Mouse (Mus musculus) bone marrow, adult 2 months (tissue): ENCODE results near the gene Myrf.

Experiments used
- CTCF ChIP-seq: fragments of 200-500 bp; IDR thresholded peaks from 2 replicates; pipeline ENCODE4 v1.5.1; 2011; ENCODE audit warnings: low read length, control low read depth; ENCODE audit not compliant: control insufficient read depth, insufficient read depth
- POLR2A ChIP-seq: fragments of 200-500 bp; IDR thresholded peaks from 2 replicates; pipeline ENCODE4 v1.6.1; 2011; ENCODE audit warnings: low read depth, mild to moderate bottlenecking, control low read depth, low read length, borderline replicate concordance; ENCODE audit not compliant: control insufficient read depth

- no peak for TF ChIP-seq CTCF
- no peak for TF ChIP-seq POLR2A
Observed at GRCm38 (mm10) chr19:10197130-10197529, 43.4 kb downstream of the Myrf start.
